Mouse (Mus musculus) forebrain, embryonic 11.5 days (tissue): ENCODE results near the gene Naga. TPM values are rescaled to one million over a fixed set of nuclear protein-coding genes. Genes with fewer than 3 reads are reported as not detected.
A peak's percentile ranks its signal among the peaks of the same experiment; 100 is the strongest.

Source experiments
- ATAC-seq: fragments of 200-750 bp; cut with Nextera tagmentation; replicated peaks from 2 replicates; pipeline ENCODE4 v1.8.0; 2017; ENCODE audit warnings: moderate TSS enrichment; ENCODE audit not compliant: low FRiP score
- DNase-seq: peaks from one replicate; pipeline ENCODE4 v3.0.0-alpha.2; 2017; ENCODE audit warnings: low spot score
- H3K27ac ChIP-seq: fragments of 300-500 bp; sonication (generic); 2 replicates; pipeline ENCODE4 v1.5.1; 2014; ENCODE audit warnings: low read depth, low read length
- H3K27me3 ChIP-seq: fragments of 300-500 bp; sonication (generic); 2 replicates; pipeline ENCODE4 v1.6.1; 2014; ENCODE audit warnings: mild to moderate bottlenecking, low read length, mixed read lengths; ENCODE audit not compliant: control insufficient read depth, insufficient read depth
- H3K36me3 ChIP-seq: fragments of 300-500 bp; sonication (generic); 2 replicates; pipeline ENCODE4 v1.6.1; 2014; ENCODE audit warnings: mild to moderate bottlenecking, low read length, moderate library complexity, mixed read lengths; ENCODE audit not compliant: control insufficient read depth, insufficient read depth
- H3K4me1 ChIP-seq: fragments of 300-500 bp; sonication (generic); replicated peaks from 2 replicates; pipeline ENCODE4 v1.6.1; 2014; ENCODE audit warnings: low read length, mixed read lengths; ENCODE audit not compliant: control insufficient read depth, insufficient read depth
- H3K4me2 ChIP-seq: fragments of 300-500 bp; sonication (generic); 2 replicates; pipeline ENCODE4 v1.6.1; 2014; ENCODE audit warnings: low read depth, mild to moderate bottlenecking, low read length, moderate library complexity, mixed read lengths; ENCODE audit not compliant: severe bottlenecking
- H3K4me3 ChIP-seq: fragments of 300-500 bp; sonication (generic); 2 replicates; pipeline ENCODE4 v1.5.1; 2014; ENCODE audit warnings: low read depth, low read length
- H3K9ac ChIP-seq: fragments of 300-500 bp; sonication (generic); 2 replicates; pipeline ENCODE4 v1.6.1; 2014; ENCODE audit warnings: low read length
- H3K9me3 ChIP-seq: fragments of 300-500 bp; sonication (generic); 2 replicates; pipeline ENCODE4 v1.6.1; 2016; ENCODE audit warnings: low read length, mixed read lengths; ENCODE audit not compliant: control insufficient read depth
- WGBS: fragments of 180-500 bp; shearing (Covaris S2); extraction: QIAGEN DNeasy Blood & Tissue Kit; methylation state at CpG from one replicate; pipeline ENCODE4 v1.1.7; 2014; 5-methylcytosine and 5-hydroxymethylcytosine counted together
- polyA plus RNA-seq: library from polyadenylated mRNA; unstranded; fragments of >200 nt; fragmentation: Nextera tagmentation; extraction: Ambion mirVana; gene quantifications from 2 replicates; pipeline ENCODE4 v1.2.1, GENCODE M21; 2014

The Naga gene
- polyA plus RNA-seq: 23.5 and 24.9 TPM in 2 replicates

- Histone ChIP-seq H3K4me1 (peaks cover 11% of the 10 kb centered on the region; the same call in 1 of the 2 replicates), H3K9ac (peak within 1 kb of the TSS; percentile 55), H3K4me2 (peak within 1 kb of the TSS; percentile 71), H3K4me3 (peak within 1 kb of the TSS; percentile 44), H3K36me3 (no peaks in the 10 kb centered on the region), H3K27me3 (peaks cover 9% of the 10 kb centered on the region; the same call in 1 of the 2 replicates), H3K27ac (no peak within 1 kb of the TSS), H3K9me3 (no peaks in the 10 kb centered on the region)
- WGBS: under 1% methylated on average over 41 of the region's 41 CpGs
- DNase-seq (peak; percentile 97), ATAC-seq (peak; percentile 92)
Measured at GRCm38 (mm10) chr15:82338593-82339112, at the start of gene Naga, which contains the start of the genes Pheta2 and Smdt1. Gene Naga (minus strand): TSS chr15:82338925. Gene Pheta2 (plus strand): TSS chr15:82338942. Gene Smdt1 (plus strand): TSS chr15:82338959.

GRCm38 (mm10) chr15:82385729-82386128 lies 47.0 kb upstream of the Naga start:
- Histone ChIP-seq H3K27me3 (no peaks in the 10 kb centered on the region), H3K4me2 (no peak overlapping the region), H3K9me3 (no peaks in the 10 kb centered on the region), H3K36me3 (no peaks in the 10 kb centered on the region), H3K27ac (no peak overlapping the region), H3K9ac (no peak overlapping the region), H3K4me3 (no peak overlapping the region), H3K4me1 (0 out of 2 replicates have a peak, but pooled peaks cover under 1% of the 10 kb centered on the region)
- DNase-seq (no peak), ATAC-seq (no peak)
- 93% methylated on average over 2 of the region's 2 CpGs for WGBS

GRCm38 (mm10) chr15:82382441-82382840 lies 43.7 kb upstream of the Naga start:
- Histone ChIP-seq H3K36me3 (no peaks in the 10 kb centered on the region), H3K27ac (no peak overlapping the region), H3K4me2 (no peak overlapping the region), H3K4me1 (peaks cover 6% of the 10 kb centered on the region; the same call in 1 of the 2 replicates), H3K9ac (no peak overlapping the region), H3K27me3 (no peaks in the 10 kb centered on the region), H3K9me3 (no peaks in the 10 kb centered on the region), H3K4me3 (no peak overlapping the region)
- WGBS: 83% methylated on average over 2 of the region's 2 CpGs
- DNase-seq (no peak), ATAC-seq (no peak)

- ATAC-seq: no peak
Measured at GRCm38 (mm10) chr15:82380714-82381062, 42.0 kb upstream of the Naga start.

GRCm38 (mm10) chr15:82379871-82380713 lies 41.4 kb upstream of the Naga start, which contains the start of gene Cyp2d22:
Gene Cyp2d22 (minus strand): TSS chr15:82380260.
- WGBS: under 1% methylated on average over 18 of the region's 24 CpGs
- H3K27me3 ChIP-seq: no peaks in the 10 kb centered on the region

More at GRCm38 (mm10) chr15:82380714-82381062, 42.0 kb upstream of the Naga start:
- no peak overlapping the region for H3K27ac ChIP-seq
- H3K9me3 ChIP-seq: no peaks in the 10 kb centered on the region
- 41% methylated on average over 7 of the region's 7 CpGs for WGBS
- peak overlapping the region; percentile 60 for H3K4me2 ChIP-seq
- DNase-seq: no peak
- H3K9ac ChIP-seq: no peak overlapping the region; the same call in 1 of the 2 replicates
- peak overlapping the region; percentile 35 for H3K4me3 ChIP-seq
- H3K4me1 ChIP-seq: peaks cover 6% of the 10 kb centered on the region; the same call in 1 of the 2 replicates
- no peaks in the 10 kb centered on the region for H3K27me3 ChIP-seq
- H3K36me3 ChIP-seq: no peaks in the 10 kb centered on the region

GRCm38 (mm10) chr15:82379511-82379870 lies 40.8 kb upstream of the Naga start:
- ATAC-seq: peak; percentile 51; the same call in 1 of the 2 replicates
- Histone ChIP-seq H3K9ac (peak overlapping the region; percentile 64), H3K4me3 (peak overlapping the region; percentile 35; the same call in 1 of the 2 replicates), H3K9me3 (no peaks in the 10 kb centered on the region), H3K36me3 (no peaks in the 10 kb centered on the region), H3K4me1 (peaks cover 6% of the 10 kb centered on the region; the same call in 1 of the 2 replicates), H3K4me2 (peak overlapping the region; percentile 60), H3K27me3 (no peaks in the 10 kb centered on the region), H3K27ac (no peak overlapping the region)
- 16% methylated on average over 7 of the region's 7 CpGs for WGBS
- DNase-seq: no peak

More at GRCm38 (mm10) chr15:82379871-82380713, 41.4 kb upstream of the Naga start, which contains the start of gene Cyp2d22:
- ATAC-seq: peak; percentile 58; the same call in 1 of the 2 replicates
- Histone ChIP-seq H3K9ac (peak within 1 kb of the TSS; percentile 64), H3K27ac (no peak within 1 kb of the TSS), H3K4me3 (peak within 1 kb of the TSS; percentile 35), H3K36me3 (no peaks in the 10 kb centered on the region), H3K9me3 (no peaks in the 10 kb centered on the region), H3K4me2 (peak within 1 kb of the TSS; percentile 60), H3K4me1 (peaks cover 6% of the 10 kb centered on the region; the same call in 1 of the 2 replicates)
- peak; percentile 73 for DNase-seq

- 63% methylated on average over 15 of the region's 15 CpGs for WGBS
- no peaks in the 10 kb centered on the region for H3K27me3 ChIP-seq
Measured at GRCm38 (mm10) chr15:82378261-82379180, 39.8 kb upstream of the Naga start.

GRCm38 (mm10) chr15:82377701-82378100 lies 39.0 kb upstream of the Naga start:
- H3K4me3 ChIP-seq: no peak overlapping the region
- 83% methylated on average over 5 of the region's 5 CpGs for WGBS
- H3K27me3 ChIP-seq: no peaks in the 10 kb centered on the region
- no peak overlapping the region for H3K4me2 ChIP-seq
- H3K36me3 ChIP-seq: no peaks in the 10 kb centered on the region
- DNase-seq: no peak
- H3K9me3 ChIP-seq: no peaks in the 10 kb centered on the region
- no peak overlapping the region for H3K9ac ChIP-seq
- no peak overlapping the region for H3K27ac ChIP-seq
- ATAC-seq: no peak
- H3K4me1 ChIP-seq: peaks cover 6% of the 10 kb centered on the region; the same call in 1 of the 2 replicates

More at GRCm38 (mm10) chr15:82378261-82379180, 39.8 kb upstream of the Naga start:
- Histone ChIP-seq H3K36me3 (no peaks in the 10 kb centered on the region), H3K4me1 (peaks cover 6% of the 10 kb centered on the region; the same call in 1 of the 2 replicates), H3K4me2 (no peak overlapping the region), H3K9me3 (no peaks in the 10 kb centered on the region), H3K9ac (no peak overlapping the region), H3K4me3 (no peak overlapping the region), H3K27ac (no peak overlapping the region)
- no peak for DNase-seq
- ATAC-seq: no peak
